8 mouse cellular contexts compared by ENCODE assay signal in genomic region chr16:33683206-33684161, GRCm38 (mm10). TPM values are rescaled to one million over a fixed set of nuclear protein-coding genes. Genes with fewer than 3 reads are reported as not detected.
A peak's percentile ranks its signal among the peaks of the same experiment; 100 is the strongest.
DNase-seq lines count a peak whose midpoint lies in the region; ATAC-seq and TF ChIP-seq lines count a peak whose summit lies in the region.

No protein-coding gene starts in this region.

- WGBS in cerebellum, adult 2 months: 83% methylated on average over 13 of the region's 13 CpGs
- WGBS in hindbrain, embryonic 13.5 days: 60% methylated on average over 13 of the region's 13 CpGs
- WGBS in midbrain, embryonic 16.5 days: 62% methylated on average over 13 of the region's 13 CpGs

- H3K4me2 ChIP-seq in hindbrain, embryonic 13.5 days: peak overlapping the region; percentile 96
- H3K4me2 ChIP-seq in midbrain, embryonic 16.5 days (ENCODE audit: low read length): peak overlapping the region; percentile 81

- peaks cover 16% of the 10 kb centered on the region; the same call in 1 of the 2 replicates for H3K4me1 ChIP-seq in cerebellum, adult 2 months (ENCODE audit: control insufficient read depth, insufficient read depth, low read length)
- H3K4me1 ChIP-seq in hindbrain, embryonic 13.5 days (replicated peaks): peaks cover 45% of the 10 kb centered on the region
- H3K4me1 ChIP-seq in midbrain, embryonic 16.5 days (ENCODE audit: control insufficient read depth, insufficient read depth, low read length): no peaks in the 10 kb centered on the region; the same call in 1 of the 2 replicates

- no peaks in the 10 kb centered on the region for H3K36me3 ChIP-seq in hindbrain, embryonic 13.5 days
- H3K36me3 ChIP-seq in midbrain, embryonic 16.5 days (ENCODE audit: control insufficient read depth, insufficient read depth, low read length): no peaks in the 10 kb centered on the region

- DNase-seq in cerebellum, adult 2 months: peak in 1 of 2 experiments; percentile 46
- DNase-seq in cerebellum, adult 9-10 months: no peak
- peak; percentile 17 to 25 for DNase-seq in thymus, postnatal 10 days (ENCODE audit: low spot score in 2 of 2)
- no peak for DNase-seq in thymus, postnatal 25 days
- DNase-seq in ovary, adult 18-20 months (ENCODE audit: low spot score): no peak
- DNase-seq in frontal cortex, adult 2 months (ENCODE audit: extremely low spot score in 1 of 2, low spot score in 1 of 2): no peak

- H3K9ac ChIP-seq in hindbrain, embryonic 13.5 days: peak overlapping the region; percentile 94; the same call in 1 of the 2 replicates
- H3K9ac ChIP-seq in midbrain, embryonic 16.5 days (ENCODE audit: low read depth, low read length): no peak overlapping the region; the same call in 1 of the 2 replicates

- H3K4me3 ChIP-seq in cerebellum, adult 2 months (replicated peaks; ENCODE audit: insufficient read depth, low read depth, low read length): peak overlapping the region; percentile 63
- H3K4me3 ChIP-seq in hindbrain, embryonic 13.5 days: peak overlapping the region; percentile 78
- H3K4me3 ChIP-seq in midbrain, embryonic 16.5 days (ENCODE audit: low read depth, low read length): peak overlapping the region; percentile 69

- peak; percentile 18 for ATAC-seq in hindbrain, embryonic 13.5 days (ENCODE audit: low FRiP score)
- 0 out of 2 replicates have a peak, but pooled peaks have one; percentile 16 for ATAC-seq in midbrain, embryonic 16.5 days

- peak overlapping the region; percentile 59; the same call in 1 of the 2 replicates for H3K27ac ChIP-seq in cerebellum, adult 2 months (ENCODE audit: insufficient read depth, low read length)
- H3K27ac ChIP-seq in hindbrain, embryonic 13.5 days: no peak overlapping the region
- H3K27ac ChIP-seq in midbrain, embryonic 16.5 days (ENCODE audit: low read length): peak overlapping the region; percentile 20; the same call in 1 of the 2 replicates

- no peak for TF ChIP-seq POLR2A in cerebellum, adult 2 months (IDR thresholded peaks at IDR 0.05; ENCODE audit: borderline replicate concordance, insufficient read depth, low read length)

- no peaks in the 10 kb centered on the region for H3K9me3 ChIP-seq in hindbrain, embryonic 13.5 days
- H3K9me3 ChIP-seq in midbrain, embryonic 16.5 days (replicated peaks; ENCODE audit: control insufficient read depth, low read length, poor library complexity, severe bottlenecking): no peaks in the 10 kb centered on the region

- no peak for TF ChIP-seq CTCF in cerebellum, adult 2 months (IDR thresholded peaks at IDR 0.05; ENCODE audit: borderline replicate concordance, insufficient read depth, low read depth, low read length)

- H3K27me3 ChIP-seq in cerebellum, adult 2 months (ENCODE audit: control insufficient read depth, insufficient read depth, low read length): no peaks in the 10 kb centered on the region
- no peaks in the 10 kb centered on the region for H3K27me3 ChIP-seq in hindbrain, embryonic 13.5 days
- H3K27me3 ChIP-seq in midbrain, embryonic 16.5 days (ENCODE audit: control insufficient read depth, insufficient read depth, low read depth, low read length): no peaks in the 10 kb centered on the region

RNA-seq across cellular contexts. Expression of gene Heg1, which starts 0.7 kb away (rescaled TPM):
- 21.9 and 24.4 TPM in 2 replicates for polyA plus RNA-seq in cerebellum, adult 2 months (2012; rRNA removed)
- 10.2 and 10.6 TPM in 2 replicates for polyA plus RNA-seq in hindbrain, embryonic 13.5 days (2015; fragmentation: Nextera tagmentation; extraction: Ambion mirVana)
- polyA plus RNA-seq in midbrain, embryonic 16.5 days (2015; fragmentation: Nextera tagmentation; extraction: Ambion mirVana): 9.4 and 12.4 TPM in 2 replicates
- polyA plus RNA-seq in frontal cortex, adult 2 months (2012; rRNA removed): 16.0 and 16.1 TPM in 2 replicates

Comparison
In these comparisons a context has a peak if more than half of its experiments do, and no peak if none do; other contexts are left out.
1. DNase-seq: peak in thymus, postnatal 10 days (2 of 2); none in cerebellum, adult 9-10 months (single experiment), thymus, postnatal 25 days (single experiment), ovary, adult 18-20 months (single experiment) and frontal cortex, adult 2 months (0 of 2).
2. Peak in every context shown above with its lines, with median percentiles within 50 percentile points of each other: H3K4me3 ChIP-seq.